Mouse (Mus musculus): ENCODE measurements around the gene C87499. TPM values are rescaled to one million over a fixed set of nuclear protein-coding genes. Genes with fewer than 3 reads are reported as not detected.

The C87499 gene
- not detected in 2 replicates for polyA plus RNA-seq (2012; ENCODE audit: insufficient read depth, low replicate concordance)

DNA sequence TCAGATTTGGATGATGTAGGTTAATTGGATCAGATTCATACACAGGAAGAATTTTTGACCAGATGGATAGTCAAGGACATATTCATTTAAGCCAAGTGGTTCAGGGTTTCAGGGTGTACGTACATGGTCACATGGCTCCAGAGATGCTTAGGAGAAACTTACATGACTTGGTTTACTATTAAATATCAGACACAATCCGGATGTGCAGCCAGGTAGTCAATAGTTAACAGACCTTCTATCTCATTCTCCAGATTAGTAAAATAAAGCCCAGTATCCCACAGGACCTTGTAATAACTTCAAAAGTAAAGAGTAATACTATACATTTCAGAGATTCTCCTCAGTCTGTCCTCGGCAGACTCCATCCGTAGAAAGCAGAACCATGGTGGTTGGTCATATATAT is at the start of gene C87499:
C87499 (minus strand) TSS at position 101 of the 400 bp plus-strand sequence.
- TF ChIP-seq FLI1 (IDR thresholded peaks at IDR 0.05; ENCODE audit: low read length) (no peak), GATA1 (IDR thresholded peaks at IDR 0.05; ENCODE audit: borderline replicate concordance, low read length) (no peak)
- Histone ChIP-seq H3K9me3 (no peaks in the 10 kb centered on the region), H3K4me3 (replicated peaks) (no peak within 1 kb of the TSS), H3K36me3 (replicated peaks; ENCODE audit: low read length) (no peaks in the 10 kb centered on the region), H3K27me3 (replicated peaks) (peaks cover 13% of the 10 kb centered on the region), H3K4me1 (peaks cover 5% of the 10 kb centered on the region; the same call in 1 of the 2 replicates)

- Histone ChIP-seq H3K4me1 (peaks cover 21% of the 10 kb centered on the region), H3K9me3 (no peaks in the 10 kb centered on the region), H3K4me3 (replicated peaks) (no peak within 1 kb of the TSS), H3K27me3 (replicated peaks) (no peaks in the 10 kb centered on the region), H3K36me3 (replicated peaks; ENCODE audit: low read length) (no peaks in the 10 kb centered on the region)
- no peak for TF ChIP-seq FLI1 (IDR thresholded peaks at IDR 0.05; ENCODE audit: low read length)
- no peak for TF ChIP-seq GATA1 (IDR thresholded peaks at IDR 0.05; ENCODE audit: borderline replicate concordance, low read length)
These were observed 49.6 kb upstream of the C87499 start, which contains the start of gene Ifna2 for GRCm38 (mm10) chr4:88683812-88684211. TSS of gene Ifna2 (minus strand) at chr4:88683912.

DNA sequence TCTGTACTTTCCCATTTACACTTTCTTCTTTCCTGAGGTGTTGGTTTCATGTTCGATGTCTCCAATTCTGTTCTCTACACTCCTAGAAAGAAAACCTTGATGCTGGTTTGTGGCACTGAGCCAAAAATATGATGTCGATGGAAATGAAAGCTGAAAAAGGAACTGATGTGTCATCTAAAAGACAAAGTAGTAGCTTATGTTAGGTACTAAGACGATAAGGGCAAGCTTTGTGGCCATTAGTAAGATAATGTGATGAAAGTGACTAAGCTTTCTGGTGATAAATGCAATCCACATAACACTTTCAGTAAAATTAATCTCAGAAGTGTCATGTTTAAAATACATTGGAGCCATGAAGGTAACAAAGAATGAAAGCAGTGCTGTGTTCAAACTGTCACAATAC is 47.1 kb upstream of the C87499 start:
- H3K36me3 ChIP-seq (replicated peaks; ENCODE audit: low read length): no peaks in the 10 kb centered on the region
- no peak overlapping the region for H3K4me3 ChIP-seq (replicated peaks)
- TF ChIP-seq FLI1 (IDR thresholded peaks at IDR 0.05; ENCODE audit: low read length) (no peak), GATA1 (IDR thresholded peaks at IDR 0.05; ENCODE audit: borderline replicate concordance, low read length) (no peak)
- no peaks in the 10 kb centered on the region for H3K9me3 ChIP-seq
- peaks cover 21% of the 10 kb centered on the region for H3K4me1 ChIP-seq
- H3K27me3 ChIP-seq (replicated peaks): peaks cover 1% of the 10 kb centered on the region

- peak overlapping the region; percentile 74 for H3K4me3 ChIP-seq (replicated peaks)
- H3K36me3 ChIP-seq (replicated peaks; ENCODE audit: low read length): no peaks in the 10 kb centered on the region
- TF ChIP-seq GATA1 (IDR thresholded peaks at IDR 0.05; ENCODE audit: borderline replicate concordance, low read length) (no peak), FLI1 (IDR thresholded peaks at IDR 0.05; ENCODE audit: low read length) (no peak)
These were observed 46.2 kb upstream of the C87499 start for GRCm38 (mm10) chr4:88680362-88680761.

GRCm38 (mm10) chr4:88676824-88677223 is 42.6 kb upstream of the C87499 start, which contains the start of gene Ifna16:
TSS of gene Ifna16 (minus strand) at chr4:88676924.
- H3K9me3 ChIP-seq: no peaks in the 10 kb centered on the region
- no peaks in the 10 kb centered on the region for H3K36me3 ChIP-seq (replicated peaks; ENCODE audit: low read length)
- peaks cover 14% of the 10 kb centered on the region for H3K4me1 ChIP-seq
- H3K4me3 ChIP-seq (replicated peaks): no peak within 1 kb of the TSS
- no peak for TF ChIP-seq FLI1 (IDR thresholded peaks at IDR 0.05; ENCODE audit: low read length)
- TF ChIP-seq GATA1 (IDR thresholded peaks at IDR 0.05; ENCODE audit: borderline replicate concordance, low read length): no peak
- H3K27me3 ChIP-seq (replicated peaks): peaks cover 2% of the 10 kb centered on the region

More at GRCm38 (mm10) chr4:88680362-88680761, 46.2 kb upstream of the C87499 start:
- H3K4me1 ChIP-seq: peaks cover 21% of the 10 kb centered on the region
- peaks cover 2% of the 10 kb centered on the region for H3K27me3 ChIP-seq (replicated peaks)
- no peaks in the 10 kb centered on the region for H3K9me3 ChIP-seq

DNA sequence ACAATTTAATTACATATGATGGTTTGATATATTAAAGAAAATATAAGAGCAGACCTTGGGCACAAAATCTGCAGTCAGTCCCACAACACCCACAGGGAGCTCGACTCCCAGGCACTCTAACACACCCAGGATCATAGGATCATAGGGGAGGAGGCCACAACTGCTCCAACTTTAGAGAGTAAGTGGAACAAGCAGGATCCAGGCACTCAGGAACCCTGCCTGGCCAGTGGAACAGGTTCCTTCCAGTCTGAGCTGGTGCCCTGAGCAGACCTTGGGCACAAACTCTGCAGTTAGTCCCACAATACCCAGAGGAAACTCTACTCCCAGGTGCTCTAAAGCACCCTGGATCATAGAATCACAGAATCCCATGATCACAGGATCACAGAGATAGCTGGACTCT is 21.2 kb upstream of the C87499 start:
- no peak for TF ChIP-seq GATA1 (IDR thresholded peaks at IDR 0.05; ENCODE audit: borderline replicate concordance, low read length)
- no peak for TF ChIP-seq FLI1 (IDR thresholded peaks at IDR 0.05; ENCODE audit: low read length)
- no peaks in the 10 kb centered on the region for H3K36me3 ChIP-seq (replicated peaks; ENCODE audit: low read length)
- no peak overlapping the region for H3K4me3 ChIP-seq (replicated peaks)
- H3K27me3 ChIP-seq (replicated peaks): peaks cover 12% of the 10 kb centered on the region
- H3K9me3 ChIP-seq: 0 out of 2 replicates have a peak, but pooled peaks cover 3% of the 10 kb centered on the region
- peaks cover 4% of the 10 kb centered on the region; the same call in 1 of the 2 replicates for H3K4me1 ChIP-seq

- no peaks in the 10 kb centered on the region for H3K36me3 ChIP-seq (replicated peaks; ENCODE audit: low read length)
- peaks cover 4% of the 10 kb centered on the region; the same call in 1 of the 2 replicates for H3K4me1 ChIP-seq
- no peak overlapping the region for H3K4me3 ChIP-seq (replicated peaks)
- no peak for TF ChIP-seq FLI1 (IDR thresholded peaks at IDR 0.05; ENCODE audit: low read length)
- TF ChIP-seq GATA1 (IDR thresholded peaks at IDR 0.05; ENCODE audit: borderline replicate concordance, low read length): no peak
- H3K27me3 ChIP-seq (replicated peaks): peaks cover 16% of the 10 kb centered on the region
- 0 out of 2 replicates have a peak, but pooled peaks cover 3% of the 10 kb centered on the region for H3K9me3 ChIP-seq
These were observed 19.4 kb upstream of the C87499 start for GRCm38 (mm10) chr4:88653644-88654043.

DNA sequence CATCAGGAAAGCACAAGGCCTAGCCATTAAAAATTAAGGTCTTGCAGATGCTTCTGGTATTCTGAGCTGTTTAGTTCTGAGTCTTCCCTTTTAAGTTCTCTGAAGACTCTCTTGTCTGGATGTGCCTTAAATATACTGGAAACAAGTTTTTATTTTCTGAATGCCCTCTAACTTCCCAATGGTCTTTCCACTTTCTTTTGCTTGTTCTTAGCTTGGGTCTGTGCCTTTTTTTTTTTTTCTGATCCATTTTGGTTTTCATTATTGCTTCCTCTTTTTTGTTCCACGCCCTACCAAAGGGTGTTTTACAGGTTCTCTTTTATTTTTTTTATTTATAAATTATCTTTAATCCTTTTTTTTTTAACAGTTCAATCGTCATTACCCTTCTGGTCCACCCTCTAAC is 10.1 kb upstream of the C87499 start, which contains the start of gene Ifna13:
Ifna13 (minus strand) TSS at position 101 of the 400 bp plus-strand sequence.
- Histone ChIP-seq H3K4me1 (peaks cover 12% of the 10 kb centered on the region), H3K27me3 (replicated peaks) (peaks cover 8% of the 10 kb centered on the region), H3K9me3 (no peaks in the 10 kb centered on the region), H3K36me3 (replicated peaks; ENCODE audit: low read length) (no peaks in the 10 kb centered on the region), H3K4me3 (replicated peaks) (no peak within 1 kb of the TSS)
- TF ChIP-seq FLI1 (IDR thresholded peaks at IDR 0.05; ENCODE audit: low read length): no peak
- TF ChIP-seq GATA1 (IDR thresholded peaks at IDR 0.05; ENCODE audit: borderline replicate concordance, low read length): no peak

DNA sequence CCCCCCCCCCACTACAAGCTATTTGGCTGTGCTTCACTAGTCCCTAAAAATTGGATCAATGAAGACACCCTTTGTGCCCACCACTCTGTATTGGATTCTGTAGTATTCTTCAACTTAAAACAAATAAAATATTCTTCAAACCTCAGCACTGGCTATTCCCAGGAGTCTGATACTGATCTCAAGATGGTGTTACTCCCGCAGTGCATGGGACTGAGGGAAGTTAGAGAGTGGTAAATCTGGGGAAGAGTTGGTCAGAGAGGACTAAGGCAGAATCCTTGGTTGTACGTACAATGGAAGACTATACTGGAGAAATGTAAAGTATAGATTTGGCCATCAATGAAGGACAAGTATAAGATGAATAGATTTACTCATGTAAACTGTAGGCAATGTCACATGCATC is 8.3 kb upstream of the C87499 start:
- TF ChIP-seq GATA1 (IDR thresholded peaks at IDR 0.05; ENCODE audit: borderline replicate concordance, low read length) (no peak), FLI1 (IDR thresholded peaks at IDR 0.05; ENCODE audit: low read length) (no peak)
- Histone ChIP-seq H3K4me3 (replicated peaks) (no peak overlapping the region), H3K9me3 (no peaks in the 10 kb centered on the region), H3K27me3 (replicated peaks) (peaks cover 4% of the 10 kb centered on the region), H3K36me3 (replicated peaks; ENCODE audit: low read length) (no peaks in the 10 kb centered on the region), H3K4me1 (peaks cover 12% of the 10 kb centered on the region)

GRCm38 (mm10) chr4:88641077-88641831 is 7.0 kb upstream of the C87499 start:
- Histone ChIP-seq H3K9me3 (no peaks in the 10 kb centered on the region), H3K4me1 (peaks cover 12% of the 10 kb centered on the region), H3K36me3 (replicated peaks; ENCODE audit: low read length) (no peaks in the 10 kb centered on the region), H3K27me3 (replicated peaks) (peaks cover 5% of the 10 kb centered on the region), H3K4me3 (replicated peaks) (peak overlapping the region; percentile 95)
- no peak for TF ChIP-seq FLI1 (IDR thresholded peaks at IDR 0.05; ENCODE audit: low read length)

All from megakaryocyte, embryonic 14.5 days (primary cell).